Mouse (Mus musculus): Measurements from ENCODE around the gene Ncapd2.

DNA sequence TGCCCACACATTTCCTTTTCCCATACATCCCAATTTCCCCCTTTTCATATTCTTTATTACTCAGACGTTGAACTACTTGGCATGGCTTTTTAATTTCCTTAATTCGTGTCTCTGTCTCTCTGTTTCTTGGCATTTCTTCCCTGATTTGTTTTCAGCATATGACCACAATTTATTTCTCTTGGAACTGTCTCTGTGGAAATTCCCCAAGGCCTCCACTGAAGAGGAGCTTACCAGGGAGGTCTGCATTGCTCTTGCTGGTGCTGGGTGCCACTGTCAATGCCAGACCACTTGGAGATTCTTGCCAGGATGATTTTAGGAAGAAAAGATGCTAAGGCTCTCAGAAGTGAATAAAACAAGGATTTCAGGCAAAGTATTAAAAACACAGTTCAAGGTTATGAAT lies 21.1 kb upstream of the Ncapd2 start:
- no peak for TF ChIP-seq POLR2A (IDR thresholded peaks at IDR 0.05; ENCODE audit: low read depth, low read length)
- no peak for TF ChIP-seq USF1 (IDR thresholded peaks at IDR 0.05; ENCODE audit: low read depth, low read length)
- no peak for TF ChIP-seq CTCF (conservative IDR thresholded peaks at IDR 0.05 in 1 of 2, IDR thresholded peaks at IDR 0.05 in 1 of 2; ENCODE audit: low read depth in 2 of 2, low read length in 2 of 2)
- no peak for TF ChIP-seq KAT2A (IDR thresholded peaks at IDR 0.05; ENCODE audit: insufficient replicate concordance, low read length)
- no peak for TF ChIP-seq MXI1 (IDR thresholded peaks at IDR 0.05; ENCODE audit: low read depth, low read length)
- TF ChIP-seq GABPA (IDR thresholded peaks at IDR 0.05; ENCODE audit: insufficient replicate concordance, low read depth, low read length) = no peak
- TF ChIP-seq EP300 (IDR thresholded peaks at IDR 0.05; ENCODE audit: low read length) = no peak
- no peak for TF ChIP-seq JUND (conservative IDR thresholded peaks at IDR 0.05; ENCODE audit: low read depth, low read length)
- TF ChIP-seq RCOR1 (conservative IDR thresholded peaks at IDR 0.05; ENCODE audit: low read depth, low read length) = no peak
- TF ChIP-seq MYC (IDR thresholded peaks at IDR 0.05; ENCODE audit: low read depth, low read length) = no peak
- TF ChIP-seq PAX5 (IDR thresholded peaks at IDR 0.05; ENCODE audit: low read length) = no peak
- TF ChIP-seq RAD21 (IDR thresholded peaks at IDR 0.05; ENCODE audit: low read depth, low read length) = no peak
- TF ChIP-seq E2F4 (IDR thresholded peaks at IDR 0.05; ENCODE audit: insufficient replicate concordance, low read depth, low read length) = no peak
- TF ChIP-seq NRF1 (IDR thresholded peaks at IDR 0.05; ENCODE audit: low read depth, low read length) = no peak

All from CH12.LX (cell line).